Comparison of ENCODE assay signal across 15 mouse cellular contexts in genomic region chr13:41957932-41958331, GRCm38 (mm10).
DNase-seq lines count a peak whose midpoint lies in the region; ATAC-seq and TF ChIP-seq lines count a peak whose summit lies in the region.
"Had no signal": no experiment of that assay in that cellular context is flagged by ENCODE, and none has a peak within 500 bp of the region (broad histone marks: within the 10 kb centered on the region; RNA-seq: fewer than 3 reads in every experiment).

No protein-coding gene starts in this region.

- no peak overlapping the region for H3K4me2 ChIP-seq in heart, embryonic 11.5 days
- H3K4me2 ChIP-seq in lung, embryonic 14.5 days = no peak overlapping the region
- H3K4me2 ChIP-seq in hindbrain, embryonic 16.5 days (ENCODE audit: low read length) = no peak overlapping the region
- H3K4me2 ChIP-seq: hindbrain, embryonic 12.5 days; liver, embryonic 12.5 days had no signal

- no peak for TF ChIP-seq CTCF in lung, embryonic 14.5 days (IDR thresholded peaks at IDR 0.05; ENCODE audit: low read depth)

- no peak for ATAC-seq in heart, embryonic 11.5 days (replicated peaks; ENCODE audit: insufficient number of reproducible peaks, low FRiP score, low TSS enrichment)
- ATAC-seq in lung, embryonic 14.5 days (ENCODE audit: insufficient read depth) = peak; percentile 89
- no peak for ATAC-seq in hindbrain, embryonic 16.5 days
- no peak for ATAC-seq in erythroid progenitor cell, adult 5-6 weeks (replicated peaks; ENCODE audit: low FRiP score, poor library complexity, severe bottlenecking)
- ATAC-seq: intestine, embryonic 16.5 days; liver, embryonic 12.5 days had no signal

- 69% methylated on average over 4 of the region's 4 CpGs for WGBS in heart, embryonic 11.5 days (ENCODE audit: insufficient replicate concordance)
- WGBS in lung, embryonic 14.5 days = 41% methylated on average over 4 of the region's 4 CpGs
- WGBS in hindbrain, embryonic 16.5 days = 80% methylated on average over 4 of the region's 4 CpGs

- no peaks in the 10 kb centered on the region for H3K4me1 ChIP-seq in heart, embryonic 11.5 days (ENCODE audit: control insufficient read depth, insufficient read depth, low read length)
- H3K4me1 ChIP-seq in lung, embryonic 14.5 days (ENCODE audit: insufficient read depth) = no peaks in the 10 kb centered on the region; the same call in 1 of the 2 replicates
- H3K4me1 ChIP-seq in hindbrain, embryonic 16.5 days (ENCODE audit: control insufficient read depth, insufficient read depth, low read depth, low read length) = no peaks in the 10 kb centered on the region
- H3K4me1 ChIP-seq: forebrain, embryonic 10.5 days; hindbrain, embryonic 12.5 days; liver, embryonic 12.5 days; megakaryocyte, embryonic 14.5 days had no signal

- no peaks in the 10 kb centered on the region for H3K27me3 ChIP-seq in heart, embryonic 11.5 days (ENCODE audit: control insufficient read depth, insufficient read depth, low read length)
- H3K27me3 ChIP-seq in lung, embryonic 14.5 days (ENCODE audit: insufficient read depth, low read length) = no peaks in the 10 kb centered on the region
- no peaks in the 10 kb centered on the region for H3K27me3 ChIP-seq in hindbrain, embryonic 16.5 days (replicated peaks; ENCODE audit: control insufficient read depth, insufficient read depth, low read length)
- H3K27me3 ChIP-seq: hindbrain, embryonic 12.5 days; liver, embryonic 12.5 days; megakaryocyte, embryonic 14.5 days had no signal

- DNase-seq in heart, adult 18-20 months = peak; percentile 61 to 71
- peak; percentile 20 for DNase-seq in urinary bladder, postnatal 14 days (ENCODE audit: low spot score)
- DNase-seq in urinary bladder, postnatal 10 days (ENCODE audit: low spot score) = no peak
- DNase-seq in lung, embryonic 14.5 days = peak; percentile 87
- DNase-seq in adrenal gland, postnatal 4 days (ENCODE audit: low spot score in 2 of 2) = no peak
- DNase-seq: adrenal gland, postnatal 25 days; cerebellum, postnatal 36 days had no signal

- H3K9me3 ChIP-seq in heart, embryonic 11.5 days (replicated peaks; ENCODE audit: control insufficient read depth, low read length) = no peaks in the 10 kb centered on the region
- no peaks in the 10 kb centered on the region for H3K9me3 ChIP-seq in lung, embryonic 14.5 days (ENCODE audit: low read depth, low read length)
- no peaks in the 10 kb centered on the region for H3K9me3 ChIP-seq in hindbrain, embryonic 16.5 days (ENCODE audit: control insufficient read depth, low read length)
- H3K9me3 ChIP-seq: forebrain, embryonic 10.5 days; hindbrain, embryonic 12.5 days; liver, embryonic 12.5 days; megakaryocyte, embryonic 14.5 days had no signal

- no peak overlapping the region for H3K27ac ChIP-seq in heart, embryonic 11.5 days (ENCODE audit: low read depth, low read length)
- H3K27ac ChIP-seq in lung, embryonic 14.5 days (ENCODE audit: low read depth) = no peak overlapping the region
- no peak overlapping the region for H3K27ac ChIP-seq in hindbrain, embryonic 16.5 days (ENCODE audit: low read depth, low read length)
- H3K27ac ChIP-seq: forebrain, embryonic 10.5 days; hindbrain, embryonic 12.5 days; liver, embryonic 12.5 days had no signal

- H3K4me3 ChIP-seq in heart, embryonic 11.5 days (ENCODE audit: low read depth, low read length) = no peak overlapping the region
- H3K4me3 ChIP-seq in lung, embryonic 14.5 days (ENCODE audit: low read depth, low read length) = no peak overlapping the region
- H3K4me3 ChIP-seq in hindbrain, embryonic 16.5 days (ENCODE audit: low read length) = no peak overlapping the region
- H3K4me3 ChIP-seq: forebrain, embryonic 10.5 days; hindbrain, embryonic 12.5 days; liver, embryonic 12.5 days; megakaryocyte, embryonic 14.5 days had no signal

- H3K36me3 ChIP-seq in heart, embryonic 11.5 days (ENCODE audit: control insufficient read depth, insufficient read depth, low read length) = no peaks in the 10 kb centered on the region
- H3K36me3 ChIP-seq in lung, embryonic 14.5 days (ENCODE audit: insufficient read depth) = no peaks in the 10 kb centered on the region
- no peaks in the 10 kb centered on the region for H3K36me3 ChIP-seq in hindbrain, embryonic 16.5 days (ENCODE audit: control insufficient read depth, insufficient read depth, low read length)
- H3K36me3 ChIP-seq: forebrain, embryonic 10.5 days; hindbrain, embryonic 12.5 days; liver, embryonic 12.5 days had no signal

- H3K9ac ChIP-seq in heart, embryonic 11.5 days (ENCODE audit: low read depth, low read length) = no peak overlapping the region
- H3K9ac ChIP-seq in lung, embryonic 14.5 days = no peak overlapping the region
- H3K9ac ChIP-seq in hindbrain, embryonic 16.5 days (ENCODE audit: low read depth, low read length) = no peak overlapping the region
- H3K9ac ChIP-seq: hindbrain, embryonic 12.5 days; liver, embryonic 12.5 days had no signal

Comparison
In these comparisons a context has a peak if more than half of its experiments do, and no peak if none do; other contexts are left out.
1. DNase-seq: peak in heart, adult 18-20 months (2 of 2), urinary bladder, postnatal 14 days (single experiment) and lung, embryonic 14.5 days (single experiment); none in urinary bladder, postnatal 10 days (single experiment) and adrenal gland, postnatal 4 days (0 of 2).